In the genomic region with DNA sequence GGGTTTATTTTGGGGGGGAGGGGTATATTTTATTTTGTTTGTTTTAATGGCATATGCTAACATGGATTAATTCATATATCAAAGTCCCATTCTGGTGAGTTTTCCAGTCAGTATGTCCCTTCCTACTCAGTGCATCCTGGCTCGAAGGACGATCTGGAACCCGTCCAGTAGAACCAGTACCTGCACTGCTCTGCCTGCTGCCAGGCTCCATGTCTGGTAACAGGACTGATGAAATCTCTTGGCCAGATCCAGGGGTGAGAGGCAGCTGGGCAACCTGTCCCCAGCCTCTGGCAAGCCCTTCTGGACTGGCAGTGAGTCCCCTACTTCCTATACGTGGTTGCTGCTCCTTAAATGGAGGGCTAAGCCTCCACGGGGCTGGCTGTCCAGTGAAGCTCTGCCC, we compare ENCODE assay signal across 23 mouse cellular contexts. TPM values are rescaled to one million over a fixed set of nuclear protein-coding genes. Genes with fewer than 3 reads are reported as not detected.
A peak's percentile ranks its signal among the peaks of the same experiment; 100 is the strongest.
DNase-seq lines count a peak whose midpoint lies in the region; ATAC-seq lines count a peak whose summit lies in the region.
"Had no signal": no experiment of that assay in that cellular context is flagged by ENCODE, and none has a peak within 500 bp of the region (broad histone marks: within the 10 kb centered on the region; RNA-seq: fewer than 3 reads in every experiment).

No protein-coding gene starts in this region.

- no peak for DNase-seq in cerebellum, postnatal 4 days (ENCODE audit: low spot score in 2 of 2)
- peak; percentile 23 for DNase-seq in brain, adult 2 months (ENCODE audit: low read depth, low spot score)
- DNase-seq in cerebellum, adult 11-12 months = peak; percentile 62
- peak; percentile 70 for DNase-seq in cerebellum, adult 9-11 months
- DNase-seq in heart, adult 18-20 months = no peak
- DNase-seq in adipocyte (ENCODE audit: low spot score) = no peak
- DNase-seq: adrenal gland, postnatal 25 days; gastrocnemius, adult 2 months; gastrocnemius, postnatal 36 days; heart, postnatal 14 days; kidney, adult 8-10 months; layer of hippocampus, adult 9-11 months; liver, postnatal 0 days; lung, postnatal 36 days; right cerebral cortex, postnatal 25 days had no signal

- peak; percentile 81 for ATAC-seq in cerebellum, adult (ENCODE audit: insufficient number of reproducible peaks, low FRiP score, low TSS enrichment)
- no peak for ATAC-seq in granulocyte monocyte progenitor cell, adult 5-6 weeks (replicated peaks; ENCODE audit: poor library complexity, severe bottlenecking)
- ATAC-seq: CD4-positive, CD25-positive, alpha-beta regulatory T cell, adult 4 months; forebrain, embryonic 16.5 days; hindbrain, postnatal 0 days; intestine, embryonic 15.5 days; liver, postnatal 0 days; midbrain, embryonic 13.5 days had no signal

RNA-seq across cellular contexts. Expression of a gene that starts 57.5 kb away (rescaled TPM):
- total RNA-seq in heart, adult 18-20 months (2021) = not detected
- total RNA-seq in granulocyte monocyte progenitor cell, adult 5-6 weeks (2014; fragmentation: Nextera tagmentation) = not detected in 2 replicates
- not detected in 2 replicates for total RNA-seq in granulocyte monocyte progenitor cell, adult 5-6 weeks (2017)
- total RNA-seq: megakaryocyte, adult 5-6 weeks had no signal

Comparison
In these comparisons a context has a peak if more than half of its experiments do, and no peak if none do; other contexts are left out.
1. DNase-seq: peak in brain, adult 2 months (single experiment), cerebellum, adult 11-12 months (single experiment) and cerebellum, adult 9-11 months (single experiment); none in cerebellum, postnatal 4 days (0 of 2), heart, adult 18-20 months (0 of 2) and adipocyte (single experiment).